9 mouse cellular contexts compared by ENCODE assay signal in the genomic region with DNA sequence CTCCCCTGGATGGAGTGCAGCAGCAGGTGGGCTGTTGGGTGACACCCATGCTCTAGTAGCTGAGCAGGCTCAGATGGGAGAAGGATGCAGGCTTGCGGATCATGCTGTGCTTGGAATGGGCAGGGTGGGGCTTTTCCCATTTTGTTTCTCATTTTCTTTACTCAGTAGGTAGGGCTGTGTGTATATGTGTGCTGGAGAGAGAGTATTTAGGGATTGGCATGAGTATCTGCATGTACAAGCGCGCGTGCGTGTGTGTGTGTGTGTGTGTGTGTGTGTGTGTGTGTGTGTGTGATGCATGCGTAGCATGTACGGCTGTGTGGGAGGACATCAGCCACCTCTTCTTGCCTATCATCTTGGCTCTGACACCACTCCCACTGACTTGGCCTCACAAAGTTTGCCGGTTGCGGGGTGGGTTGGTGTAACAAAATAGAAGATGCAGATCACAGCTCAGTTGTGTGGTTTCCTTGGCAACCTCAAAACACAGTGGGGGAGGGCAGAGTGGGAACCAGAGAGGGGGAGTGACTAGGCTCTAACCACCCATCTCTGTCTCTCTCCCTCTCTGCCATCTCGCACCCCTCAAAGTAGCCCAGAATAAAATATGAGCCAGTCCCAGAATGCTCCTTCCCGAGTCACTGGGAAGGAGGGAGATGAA. TPM values are rescaled to one million over a fixed set of nuclear protein-coding genes. Genes with fewer than 3 reads are reported as not detected.
DNase-seq lines count a peak whose midpoint lies in the region; ATAC-seq lines count a peak whose summit lies in the region.
"Had no signal": no experiment of that assay in that cellular context is flagged by ENCODE, and none has a peak within 500 bp of the region (broad histone marks: within the 10 kb centered on the region; RNA-seq: fewer than 3 reads in every experiment).

No protein-coding gene starts in this region.

- 50% methylated on average over 11 of the region's 11 CpGs for WGBS in hindbrain, embryonic 15.5 days
- WGBS in midbrain, embryonic 10.5 days = 74% methylated on average over 11 of the region's 11 CpGs
- WGBS in intestine, embryonic 15.5 days = 70% methylated on average over 11 of the region's 11 CpGs

- H3K4me3 ChIP-seq in hindbrain, embryonic 15.5 days = no peak overlapping the region
- no peak overlapping the region for H3K4me3 ChIP-seq in midbrain, embryonic 10.5 days
- H3K4me3 ChIP-seq in intestine, embryonic 15.5 days (replicated peaks) = no peak overlapping the region
- H3K4me3 ChIP-seq: erythroblast, embryonic 14.5 days had no signal

- peak; percentile 78 for DNase-seq in CD4-positive helper T cell, adult 2 months (ENCODE audit: low read depth, low spot score)
- DNase-seq in ZHBTc4 (ENCODE audit: low read depth, low spot score) = peak; percentile 48
- no peak for DNase-seq in midbrain, embryonic 10.5 days (ENCODE audit: low spot score)
- no peak for DNase-seq in ovary, adult 18-20 months (ENCODE audit: low spot score)
- no peak for DNase-seq in gastrocnemius, postnatal 14 days
- DNase-seq in heart, postnatal 14 days = no peak

- intact Hi-C loops in gastrocnemius, postnatal 14 days (cut with DNase I; ENCODE audit: low total_unique reads) = no loop called here
- intact Hi-C loops in heart, postnatal 14 days (cut with DNase I) = no loop called here

- H3K4me1 ChIP-seq in hindbrain, embryonic 15.5 days (replicated peaks) = peaks cover 27% of the 10 kb centered on the region
- peaks cover 42% of the 10 kb centered on the region for H3K4me1 ChIP-seq in midbrain, embryonic 10.5 days
- 0 out of 2 replicates have a peak, but pooled peaks cover 9% of the 10 kb centered on the region for H3K4me1 ChIP-seq in intestine, embryonic 15.5 days (replicated peaks)

- H3K27me3 ChIP-seq in hindbrain, embryonic 15.5 days = no peaks in the 10 kb centered on the region
- H3K27me3 ChIP-seq in midbrain, embryonic 10.5 days (ENCODE audit: low read depth, poor library complexity, severe bottlenecking) = 0 out of 2 replicates have a peak, but pooled peaks cover 7% of the 10 kb centered on the region
- no peaks in the 10 kb centered on the region for H3K27me3 ChIP-seq in intestine, embryonic 15.5 days (replicated peaks)

- peak; percentile 55; the same call in 1 of the 2 replicates for ATAC-seq in hindbrain, embryonic 15.5 days (ENCODE audit: low FRiP score, low read depth)
- no peak for ATAC-seq in intestine, embryonic 15.5 days

- no peak overlapping the region for H3K4me2 ChIP-seq in hindbrain, embryonic 15.5 days
- H3K4me2 ChIP-seq in intestine, embryonic 15.5 days (replicated peaks) = no peak overlapping the region

- H3K36me3 ChIP-seq in hindbrain, embryonic 15.5 days = no peaks in the 10 kb centered on the region
- H3K36me3 ChIP-seq in midbrain, embryonic 10.5 days = no peaks in the 10 kb centered on the region
- H3K36me3 ChIP-seq in intestine, embryonic 15.5 days = no peaks in the 10 kb centered on the region

- no peaks in the 10 kb centered on the region for H3K9me3 ChIP-seq in hindbrain, embryonic 15.5 days
- no peaks in the 10 kb centered on the region for H3K9me3 ChIP-seq in midbrain, embryonic 10.5 days (replicated peaks)
- no peaks in the 10 kb centered on the region for H3K9me3 ChIP-seq in intestine, embryonic 15.5 days

- H3K27ac ChIP-seq in hindbrain, embryonic 15.5 days (replicated peaks) = 0 out of 2 replicates have a peak overlapping the region, but pooled peaks have one; percentile 26
- peak overlapping the region; percentile 39; the same call in 1 of the 2 replicates for H3K27ac ChIP-seq in midbrain, embryonic 10.5 days (replicated peaks)
- no peak overlapping the region for H3K27ac ChIP-seq in intestine, embryonic 15.5 days

- no peak overlapping the region for H3K9ac ChIP-seq in hindbrain, embryonic 15.5 days
- H3K9ac ChIP-seq in intestine, embryonic 15.5 days = no peak overlapping the region

RNA-seq across cellular contexts. Expression of a gene that starts 41.4 kb away (rescaled TPM):
- polyA plus RNA-seq in hindbrain, embryonic 15.5 days (2015; fragmentation: Nextera tagmentation; extraction: Ambion mirVana) = 11.8 and 12.4 TPM in 2 replicates
- 3.0 and 5.7 TPM in 2 replicates for polyA plus RNA-seq in midbrain, embryonic 10.5 days (2016; fragmentation: Nextera tagmentation; extraction: Ambion mirVana)
- 18.2 and 19.9 TPM in 2 replicates for polyA plus RNA-seq in intestine, embryonic 15.5 days (2015; fragmentation: Nextera tagmentation; extraction: Ambion mirVana)
- total RNA-seq in gastrocnemius, postnatal 14 days (2021) = 10 to 100 TPM; 22.1 to 24.4 TPM
- total RNA-seq in heart, postnatal 14 days (2021) = 10 to 100 TPM; 29.9 to 32.2 TPM

Comparison
In these comparisons a context has a peak if more than half of its experiments do, and no peak if none do; other contexts are left out.
1. DNase-seq: peak in CD4-positive helper T cell, adult 2 months (single experiment) and ZHBTc4 (single experiment); none in midbrain, embryonic 10.5 days (single experiment), ovary, adult 18-20 months (single experiment), gastrocnemius, postnatal 14 days (single experiment) and heart, postnatal 14 days (0 of 2).